Mouse (Mus musculus) lung, adult 2 months (tissue): ENCODE results near the gene Gpr83.

Experiments used
- CTCF ChIP-seq: fragments of 200-500 bp; IDR thresholded peaks from 2 replicates; pipeline ENCODE4 v1.5.1; 2011; ENCODE audit warnings: mild to moderate bottlenecking, low read length, control low read depth; ENCODE audit not compliant: insufficient read depth
- POLR2A ChIP-seq: fragments of 200-500 bp; IDR thresholded peaks from 2 replicates; pipeline ENCODE4 v1.6.1; 2011; ENCODE audit warnings: low read depth, mild to moderate bottlenecking, control low read depth, low read length, borderline replicate concordance; ENCODE audit errors: extremely low read depth

DNA sequence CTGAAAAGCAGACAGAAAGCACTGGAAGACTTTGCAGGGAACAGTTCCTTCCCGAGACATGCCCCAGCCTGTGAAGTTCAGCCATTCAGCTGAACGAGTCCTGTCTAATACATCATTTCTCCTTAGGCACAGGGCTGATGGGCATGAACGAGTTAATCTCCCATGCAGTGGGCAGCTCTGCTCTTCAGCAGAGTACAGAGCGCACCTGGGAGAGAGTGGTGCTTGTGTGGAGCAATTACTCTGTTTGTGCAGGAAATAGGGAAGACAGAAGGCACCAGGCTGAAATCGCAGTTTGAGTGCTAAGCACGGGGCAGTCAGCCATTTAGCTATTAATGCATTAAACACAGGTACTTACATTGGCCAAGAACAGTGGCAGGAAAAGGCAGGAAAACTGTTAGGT lies 28.7 kb downstream of the Gpr83 start:
- no peak for TF ChIP-seq POLR2A
- no peak for TF ChIP-seq CTCF
